Mouse (Mus musculus) ES-Bruce4 (cell line): Measurements from ENCODE around the gene Baiap2.

Experiments
- CTCF ChIP-seq: IDR thresholded peaks from one replicate; pipeline ENCODE4 v1.8.1; 2011; ENCODE audit warnings: low read depth, low read length
- EP300 ChIP-seq: IDR thresholded peaks from 2 replicates; pipeline ENCODE4 v1.6.1; 2011; ENCODE audit warnings: low read depth, low read length; ENCODE audit not compliant: insufficient read depth

GRCm38 (mm10) chr11:120021367-120021766, 78.8 kb downstream of the Baiap2 start:
- no peak for TF ChIP-seq CTCF
- TF ChIP-seq EP300, result no peak
